Mouse (Mus musculus): ENCODE measurements around the gene Syt2.

The Syt2 gene

DNA sequence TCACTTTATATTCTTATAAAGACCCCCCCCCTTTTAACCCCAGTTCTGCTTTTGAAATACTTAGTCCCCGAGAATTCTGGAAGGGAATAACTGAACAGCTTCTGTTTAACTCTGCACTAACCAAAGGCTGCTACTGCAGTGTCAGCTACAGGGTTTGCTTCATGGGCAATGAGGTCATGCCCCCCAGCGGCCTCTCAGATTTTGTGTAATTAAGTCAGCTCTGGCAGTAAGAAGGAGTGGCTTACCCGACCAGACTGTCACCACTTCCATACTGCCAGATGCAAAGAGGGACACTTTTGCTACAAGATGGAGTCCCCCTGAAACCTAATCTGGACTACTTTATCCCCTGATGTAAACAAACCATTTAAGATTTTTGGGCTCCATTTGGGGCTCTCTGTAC lies 129.2 kb downstream of the Syt2 start:
- Histone ChIP-seq H3K4me3 (replicated peaks; ENCODE audit: low read length) (no peak overlapping the region), H3K27me3 (ENCODE audit: insufficient read depth, low read length) (no peaks in the 10 kb centered on the region), H3K36me3 (ENCODE audit: insufficient read depth, low read length) (no peaks in the 10 kb centered on the region), H3K4me1 (replicated peaks; ENCODE audit: low read depth, low read length) (peaks cover 43% of the 10 kb centered on the region), H3K9me3 (ENCODE audit: low read length) (no peaks in the 10 kb centered on the region)
- TF ChIP-seq NANOG (IDR thresholded peaks at IDR 0.05; ENCODE audit: borderline replicate concordance, low read length) (no peak), CTCF (conservative IDR thresholded peaks at IDR 0.05; ENCODE audit: low read length) (no peak), POU5F1 (IDR thresholded peaks at IDR 0.05; ENCODE audit: borderline replicate concordance, low read length) (no peak)

DNA sequence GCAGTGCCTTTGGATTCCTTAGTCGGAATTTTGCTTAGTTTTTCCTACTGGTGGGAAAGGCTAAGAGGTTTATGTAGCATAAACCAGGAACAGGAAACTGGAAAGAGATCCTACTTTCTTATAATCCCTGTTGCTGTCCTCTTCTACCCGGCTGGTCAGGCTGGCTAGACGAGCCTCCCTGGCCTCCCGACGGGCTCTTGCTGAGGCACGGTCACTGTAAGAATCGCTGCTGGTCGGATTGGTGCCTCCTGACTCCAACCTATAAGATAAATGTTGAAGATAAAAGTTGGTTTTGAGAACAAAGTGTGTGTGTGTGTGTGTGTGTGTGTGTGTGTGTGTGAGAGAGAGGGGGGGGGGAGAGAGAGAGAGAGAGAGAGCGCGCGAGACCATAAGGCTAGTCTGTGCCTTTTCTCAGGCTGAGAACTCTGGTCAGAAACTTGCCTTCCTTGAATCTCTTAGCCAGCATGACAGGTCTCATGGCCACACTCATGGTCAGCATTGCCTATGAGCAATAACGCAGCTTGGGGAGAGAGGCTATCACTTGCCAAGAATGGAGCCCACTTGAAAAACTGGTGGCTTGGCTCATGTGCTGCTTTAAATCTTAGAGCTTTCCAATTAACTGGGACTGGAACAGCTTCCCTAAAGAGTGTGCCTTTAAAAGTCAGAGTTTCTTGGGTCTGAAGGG lies 130.9 kb downstream of the Syt2 start:
- Histone ChIP-seq H3K27me3 (ENCODE audit: insufficient read depth, low read length) (no peaks in the 10 kb centered on the region), H3K36me3 (ENCODE audit: insufficient read depth, low read length) (no peaks in the 10 kb centered on the region), H3K9me3 (ENCODE audit: low read length) (no peaks in the 10 kb centered on the region), H3K4me1 (replicated peaks; ENCODE audit: low read depth, low read length) (peaks cover 36% of the 10 kb centered on the region), H3K4me3 (replicated peaks; ENCODE audit: low read length) (no peak overlapping the region)
- TF ChIP-seq CTCF (conservative IDR thresholded peaks at IDR 0.05; ENCODE audit: low read length) (no peak), NANOG (IDR thresholded peaks at IDR 0.05; ENCODE audit: borderline replicate concordance, low read length) (no peak), POU5F1 (IDR thresholded peaks at IDR 0.05; ENCODE audit: borderline replicate concordance, low read length) (no peak)

DNA sequence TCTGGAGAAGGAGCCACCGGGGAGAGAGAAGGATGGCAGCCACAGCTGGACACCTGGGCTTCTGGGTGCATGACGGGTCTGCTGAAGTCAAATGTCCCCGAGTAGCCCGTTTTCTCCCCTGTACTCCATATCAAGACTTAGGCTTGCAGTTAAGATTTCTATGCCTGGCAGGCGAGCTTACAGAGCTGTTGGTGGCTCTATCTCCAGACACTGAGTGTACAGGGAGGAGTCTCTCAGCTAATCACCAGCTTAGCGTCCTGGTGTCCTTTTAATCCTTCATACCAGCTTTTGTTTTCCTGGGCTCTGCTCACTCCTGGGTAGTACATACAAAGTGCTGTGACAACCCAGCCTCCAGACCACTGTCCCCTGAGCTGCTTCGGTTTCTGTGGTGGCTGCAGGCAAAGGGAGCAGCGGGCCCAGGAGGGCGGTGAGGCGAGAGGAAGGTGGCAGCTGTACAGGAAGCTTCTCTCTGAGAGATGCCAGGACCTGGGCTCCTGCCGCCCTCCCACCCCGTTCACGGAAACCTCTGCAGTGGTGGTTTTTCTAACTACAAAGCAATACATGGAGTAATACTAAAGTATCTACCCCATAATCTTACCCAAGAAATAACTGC lies 131.6 kb downstream of the Syt2 start:
- no peaks in the 10 kb centered on the region for H3K36me3 ChIP-seq (ENCODE audit: insufficient read depth, low read length)
- H3K27me3 ChIP-seq (ENCODE audit: insufficient read depth, low read length): no peaks in the 10 kb centered on the region
- no peak for TF ChIP-seq CTCF (conservative IDR thresholded peaks at IDR 0.05; ENCODE audit: low read length)
- no peak for TF ChIP-seq NANOG (IDR thresholded peaks at IDR 0.05; ENCODE audit: borderline replicate concordance, low read length)
- TF ChIP-seq POU5F1 (IDR thresholded peaks at IDR 0.05; ENCODE audit: borderline replicate concordance, low read length): no peak
- H3K4me3 ChIP-seq (replicated peaks; ENCODE audit: low read length): no peak overlapping the region
- H3K9me3 ChIP-seq (ENCODE audit: low read length): no peaks in the 10 kb centered on the region
- peaks cover 33% of the 10 kb centered on the region for H3K4me1 ChIP-seq (replicated peaks; ENCODE audit: low read depth, low read length)

DNA sequence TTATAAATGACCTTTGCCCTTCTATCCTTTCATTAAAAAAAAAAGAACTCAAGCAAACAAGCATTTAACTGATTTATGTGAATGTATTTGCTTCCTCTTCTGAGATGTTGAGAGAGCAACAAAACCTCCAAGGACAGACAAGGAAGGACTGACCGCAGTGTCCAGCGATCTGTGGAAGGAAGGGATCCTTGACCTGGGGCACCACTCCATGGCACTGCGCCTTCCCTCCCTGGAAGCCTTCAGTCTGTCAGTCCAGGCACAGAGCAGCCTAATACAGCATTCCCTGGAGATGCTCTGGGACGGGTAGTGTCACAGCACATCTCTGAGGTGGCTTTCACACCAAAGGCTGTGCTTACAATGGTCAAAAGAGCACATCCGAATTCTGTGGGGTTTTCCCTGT lies 136.3 kb downstream of the Syt2 start:
- Histone ChIP-seq H3K36me3 (ENCODE audit: insufficient read depth, low read length) (no peaks in the 10 kb centered on the region), H3K27me3 (ENCODE audit: insufficient read depth, low read length) (no peaks in the 10 kb centered on the region), H3K4me1 (replicated peaks; ENCODE audit: low read depth, low read length) (no peaks in the 10 kb centered on the region), H3K4me3 (replicated peaks; ENCODE audit: low read length) (no peak overlapping the region), H3K9me3 (ENCODE audit: low read length) (no peaks in the 10 kb centered on the region)
- TF ChIP-seq POU5F1 (IDR thresholded peaks at IDR 0.05; ENCODE audit: borderline replicate concordance, low read length) (no peak), CTCF (conservative IDR thresholded peaks at IDR 0.05; ENCODE audit: low read length) (no peak), NANOG (IDR thresholded peaks at IDR 0.05; ENCODE audit: borderline replicate concordance, low read length) (no peak)

DNA sequence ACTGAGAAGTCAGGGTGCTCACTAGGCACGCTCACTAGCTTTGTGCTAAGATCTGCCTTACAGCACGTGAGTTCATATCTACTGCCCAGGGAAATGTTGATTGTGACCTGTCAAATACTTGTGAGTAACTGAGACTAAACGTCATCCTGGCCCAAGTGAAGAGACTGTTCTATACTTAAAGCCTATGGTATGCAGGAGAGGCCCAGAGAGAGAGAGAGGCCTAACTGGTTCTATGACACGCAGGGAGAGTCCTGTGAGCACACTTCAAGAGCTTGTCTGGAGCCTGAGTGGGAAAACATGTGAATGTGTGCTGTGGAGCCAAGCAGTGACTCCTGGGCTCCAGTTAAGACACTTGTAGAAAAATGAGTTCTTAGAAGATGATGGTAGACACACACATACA lies 137.5 kb downstream of the Syt2 start:
- Histone ChIP-seq H3K9me3 (ENCODE audit: low read length) (no peaks in the 10 kb centered on the region), H3K4me3 (replicated peaks; ENCODE audit: low read length) (no peak overlapping the region), H3K4me1 (replicated peaks; ENCODE audit: low read depth, low read length) (no peaks in the 10 kb centered on the region), H3K36me3 (ENCODE audit: insufficient read depth, low read length) (no peaks in the 10 kb centered on the region), H3K27me3 (ENCODE audit: insufficient read depth, low read length) (no peaks in the 10 kb centered on the region)
- TF ChIP-seq POU5F1 (IDR thresholded peaks at IDR 0.05; ENCODE audit: borderline replicate concordance, low read length) (no peak), CTCF (conservative IDR thresholded peaks at IDR 0.05; ENCODE audit: low read length) (no peak), NANOG (IDR thresholded peaks at IDR 0.05; ENCODE audit: borderline replicate concordance, low read length) (no peak)

DNA sequence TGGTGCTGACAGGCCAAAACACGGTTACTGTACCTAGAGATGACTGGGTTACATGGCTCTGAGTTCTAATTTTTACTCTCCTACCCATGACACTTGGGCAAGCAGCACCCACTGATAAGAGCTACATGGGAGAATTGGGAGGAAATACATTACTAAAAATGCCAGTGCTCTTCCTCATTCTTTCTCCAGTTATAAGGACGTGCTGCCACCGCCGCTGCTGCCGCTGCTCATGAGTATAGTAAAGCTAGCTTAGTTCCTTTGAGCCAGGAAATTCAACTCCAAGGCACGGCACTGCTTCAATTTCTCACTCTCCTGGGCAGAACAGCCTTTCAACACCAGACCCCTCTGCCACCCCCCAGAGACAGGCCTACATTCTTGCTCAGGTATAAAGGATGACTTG lies 138.0 kb downstream of the Syt2 start:
- TF ChIP-seq CTCF (conservative IDR thresholded peaks at IDR 0.05; ENCODE audit: low read length) (no peak), NANOG (IDR thresholded peaks at IDR 0.05; ENCODE audit: borderline replicate concordance, low read length) (no peak)
- Histone ChIP-seq H3K27me3 (ENCODE audit: insufficient read depth, low read length) (no peaks in the 10 kb centered on the region), H3K36me3 (ENCODE audit: insufficient read depth, low read length) (no peaks in the 10 kb centered on the region), H3K4me1 (replicated peaks; ENCODE audit: low read depth, low read length) (no peaks in the 10 kb centered on the region), H3K9me3 (ENCODE audit: low read length) (no peaks in the 10 kb centered on the region), H3K4me3 (replicated peaks; ENCODE audit: low read length) (no peak overlapping the region)

DNA sequence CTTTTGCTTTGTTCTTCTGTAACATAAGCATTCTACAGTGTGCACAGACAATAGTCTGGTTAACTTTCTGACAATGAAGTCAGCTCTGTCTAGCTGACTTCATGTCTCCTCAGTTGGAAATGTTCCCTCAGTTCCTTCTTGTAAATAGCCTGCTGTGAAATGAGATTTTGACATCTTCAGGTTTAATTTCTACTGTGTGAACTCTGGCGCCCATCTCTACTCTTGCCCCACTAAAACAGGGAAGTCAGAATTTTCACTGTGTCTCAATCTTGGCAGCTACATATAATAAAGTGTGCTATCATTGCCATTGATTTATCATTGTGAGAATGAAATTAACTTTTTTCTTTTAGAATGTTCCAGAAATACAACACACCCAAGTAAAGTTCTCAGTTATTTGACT lies 138.4 kb downstream of the Syt2 start:
- Histone ChIP-seq H3K4me1 (replicated peaks; ENCODE audit: low read depth, low read length) (no peaks in the 10 kb centered on the region), H3K4me3 (replicated peaks; ENCODE audit: low read length) (no peak overlapping the region), H3K9me3 (ENCODE audit: low read length) (no peaks in the 10 kb centered on the region), H3K36me3 (ENCODE audit: insufficient read depth, low read length) (no peaks in the 10 kb centered on the region), H3K27me3 (ENCODE audit: insufficient read depth, low read length) (no peaks in the 10 kb centered on the region)
- TF ChIP-seq NANOG (IDR thresholded peaks at IDR 0.05; ENCODE audit: borderline replicate concordance, low read length): no peak

DNA sequence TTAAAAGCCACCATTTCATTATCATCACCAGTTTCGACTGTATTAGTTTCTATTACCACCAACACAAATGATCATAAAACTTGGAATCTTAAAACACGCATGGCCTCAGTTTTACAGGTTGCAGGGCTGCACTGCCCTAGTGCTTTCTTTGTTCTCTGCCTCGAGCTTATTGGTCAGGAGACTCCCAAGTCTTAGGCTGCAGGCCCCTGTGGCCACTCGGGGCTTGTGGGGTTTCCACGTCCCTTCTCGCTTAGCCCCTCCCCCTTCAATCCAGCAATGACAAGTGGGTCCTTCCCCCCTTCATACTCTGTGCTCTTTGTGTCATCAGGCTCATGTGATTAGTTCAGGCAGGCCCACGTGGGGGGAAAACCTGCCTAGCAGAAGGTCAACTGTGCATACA lies 141.6 kb downstream of the Syt2 start:
- TF ChIP-seq NANOG (IDR thresholded peaks at IDR 0.05; ENCODE audit: borderline replicate concordance, low read length) (no peak), POU5F1 (IDR thresholded peaks at IDR 0.05; ENCODE audit: borderline replicate concordance, low read length) (no peak), CTCF (conservative IDR thresholded peaks at IDR 0.05; ENCODE audit: low read length) (no peak)
- Histone ChIP-seq H3K9me3 (ENCODE audit: low read length) (no peaks in the 10 kb centered on the region), H3K4me1 (replicated peaks; ENCODE audit: low read depth, low read length) (no peaks in the 10 kb centered on the region), H3K4me3 (replicated peaks; ENCODE audit: low read length) (no peak overlapping the region), H3K27me3 (ENCODE audit: insufficient read depth, low read length) (no peaks in the 10 kb centered on the region), H3K36me3 (ENCODE audit: insufficient read depth, low read length) (no peaks in the 10 kb centered on the region)
